Mouse (Mus musculus): ENCODE measurements at regions not wholly inside any gene's neighbourhood (a gene's known extent, or its start where the extent isn't known, plus 50 kb on each side); places are given as distances from the start of the nearest gene placed in this dataset.

DNA sequence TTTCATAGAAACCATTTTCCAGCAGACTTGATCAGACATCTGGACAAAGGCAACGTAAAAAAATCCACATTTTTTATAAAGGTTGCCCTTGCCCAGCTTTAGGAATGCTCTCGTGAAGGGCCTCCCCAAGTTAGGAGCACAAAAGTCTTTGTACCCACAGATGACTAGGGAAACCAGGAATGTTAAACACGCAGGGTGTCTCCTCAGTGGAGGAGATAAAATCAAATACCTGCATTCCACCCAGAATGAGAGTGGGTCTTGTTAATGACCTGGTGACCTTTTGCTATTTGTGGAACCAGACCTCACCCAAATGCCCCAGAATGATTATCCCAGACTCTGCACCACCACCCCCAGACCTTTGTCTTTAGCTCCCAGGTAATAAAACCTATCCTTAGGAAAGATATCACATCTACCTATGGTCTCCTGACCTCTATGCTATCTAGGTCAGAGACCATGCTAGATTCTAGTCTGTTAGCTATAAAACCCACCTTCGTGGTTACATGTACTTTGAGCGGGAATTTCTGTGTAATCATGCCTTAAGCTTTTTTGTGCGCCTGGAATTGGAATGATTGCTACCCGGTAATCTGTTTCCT is 146.6 kb downstream of the Dad1 start:
- no peak for ATAC-seq (replicated peaks; ENCODE audit: insufficient number of reproducible peaks, low FRiP score, low TSS enrichment, poor library complexity, severe bottlenecking)

- ATAC-seq (replicated peaks; ENCODE audit: insufficient number of reproducible peaks, low FRiP score, low TSS enrichment, poor library complexity, severe bottlenecking): no peak
Measured at GRCm38 (mm10) chr14:54104243-54104642, 149.7 kb downstream of the Dad1 start.

DNA sequence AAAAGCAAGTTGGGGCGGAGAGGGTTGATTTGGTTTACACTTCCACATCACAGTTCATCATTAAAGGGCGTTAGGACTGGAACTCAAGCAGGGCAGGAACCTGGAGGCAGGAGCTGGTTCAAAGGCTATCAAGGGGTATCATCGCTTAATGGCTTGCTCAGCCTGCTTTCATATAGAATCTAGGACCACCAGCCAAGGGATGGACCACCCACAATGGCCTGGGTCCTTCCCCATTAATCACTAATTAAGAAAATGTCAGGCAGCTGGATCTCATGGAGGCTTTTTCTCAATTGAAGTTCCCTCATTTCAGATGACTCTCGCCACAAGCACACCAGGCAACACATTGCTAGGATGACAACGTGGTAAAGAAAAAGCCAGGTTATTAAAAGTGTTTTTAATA is 150.4 kb downstream of the Dad1 start:
- ATAC-seq (replicated peaks; ENCODE audit: insufficient number of reproducible peaks, low FRiP score, low TSS enrichment, poor library complexity, severe bottlenecking): no peak

- ATAC-seq (replicated peaks; ENCODE audit: insufficient number of reproducible peaks, low FRiP score, low TSS enrichment, poor library complexity, severe bottlenecking): no peak
Measured at GRCm38 (mm10) chr14:54103115-54103514, 150.8 kb downstream of the Dad1 start.

DNA sequence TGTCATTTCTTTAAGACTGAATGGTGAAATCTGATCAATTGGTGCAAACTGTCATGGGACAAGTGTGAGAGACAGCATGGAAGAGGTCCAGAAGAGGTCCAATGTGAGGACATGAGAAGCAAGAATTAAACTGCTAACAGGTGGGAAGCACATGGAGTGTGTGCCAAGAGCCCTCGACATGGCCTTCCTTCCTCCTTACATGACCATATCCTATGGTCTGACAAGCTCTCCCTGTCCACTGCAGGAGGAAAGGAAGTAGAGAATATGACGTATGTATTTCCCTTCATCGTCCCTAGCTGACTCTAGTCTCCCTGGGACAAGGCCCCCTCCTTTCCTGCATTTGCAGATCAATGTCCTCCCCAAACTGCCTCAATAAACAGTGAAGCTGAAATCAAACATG is 152.1 kb downstream of the Dad1 start:
- ATAC-seq (replicated peaks; ENCODE audit: insufficient number of reproducible peaks, low FRiP score, low TSS enrichment, poor library complexity, severe bottlenecking): no peak

- no peak for ATAC-seq (replicated peaks; ENCODE audit: insufficient number of reproducible peaks, low FRiP score, low TSS enrichment, poor library complexity, severe bottlenecking)
Measured at GRCm38 (mm10) chr14:54099360-54099759, 154.5 kb downstream of the Dad1 start.

DNA sequence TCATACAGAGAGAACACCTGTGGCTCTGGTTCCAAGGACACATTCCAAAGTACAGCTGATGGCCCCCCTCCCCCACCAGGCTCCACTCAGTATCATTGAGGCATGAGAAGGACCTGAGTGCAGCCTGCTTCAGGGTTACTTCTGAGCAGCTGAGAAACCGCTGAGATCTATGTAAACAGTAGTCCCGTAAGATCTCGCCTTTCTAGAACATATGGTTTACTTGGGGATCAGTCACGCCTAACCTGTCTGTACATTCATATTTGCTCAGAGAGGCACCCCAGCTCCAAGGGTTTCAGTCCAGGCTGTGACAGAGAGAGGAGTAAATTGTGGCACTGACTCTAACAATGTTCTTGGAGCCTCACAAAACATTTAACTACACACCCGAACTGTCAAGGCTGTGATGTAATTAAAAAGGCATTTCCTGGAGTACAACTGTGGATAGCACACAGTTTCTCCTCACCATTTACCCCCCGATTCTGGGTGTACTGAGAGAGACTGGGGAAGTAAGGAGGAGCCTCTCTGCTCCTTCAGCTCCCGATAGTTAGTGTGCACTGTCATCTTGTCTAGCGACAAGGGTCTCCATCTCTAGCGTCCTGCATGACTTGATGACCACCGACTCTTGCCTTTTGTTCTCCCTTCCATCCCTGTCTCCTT is 155.7 kb downstream of the Dad1 start:
- ATAC-seq (replicated peaks; ENCODE audit: insufficient number of reproducible peaks, low FRiP score, low TSS enrichment, poor library complexity, severe bottlenecking): no peak

DNA sequence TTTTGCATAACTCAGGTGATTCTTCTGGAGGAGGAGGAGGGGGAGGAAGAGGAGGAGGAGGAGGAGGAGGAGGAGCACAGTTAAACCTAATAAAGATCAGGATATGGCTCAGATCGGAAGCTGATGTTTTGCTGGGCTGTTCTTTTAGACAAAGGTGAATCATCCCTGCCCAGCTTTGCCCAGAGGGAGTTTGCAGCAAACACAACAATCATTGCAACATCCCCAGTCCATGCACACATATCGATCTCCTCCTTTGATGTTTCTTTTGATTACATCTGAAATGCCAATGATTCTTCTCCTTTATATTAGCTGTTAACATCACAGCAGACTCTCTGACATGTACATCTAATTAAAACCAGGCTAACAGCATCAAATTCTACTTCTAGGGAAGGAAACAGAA is 156.9 kb downstream of the Dad1 start:
- no peak for ATAC-seq (replicated peaks; ENCODE audit: insufficient number of reproducible peaks, low FRiP score, low TSS enrichment, poor library complexity, severe bottlenecking)

- no peak for ATAC-seq (replicated peaks; ENCODE audit: insufficient number of reproducible peaks, low FRiP score, low TSS enrichment, poor library complexity, severe bottlenecking)
Measured at GRCm38 (mm10) chr14:54092444-54092843, 161.5 kb downstream of the Dad1 start.

DNA sequence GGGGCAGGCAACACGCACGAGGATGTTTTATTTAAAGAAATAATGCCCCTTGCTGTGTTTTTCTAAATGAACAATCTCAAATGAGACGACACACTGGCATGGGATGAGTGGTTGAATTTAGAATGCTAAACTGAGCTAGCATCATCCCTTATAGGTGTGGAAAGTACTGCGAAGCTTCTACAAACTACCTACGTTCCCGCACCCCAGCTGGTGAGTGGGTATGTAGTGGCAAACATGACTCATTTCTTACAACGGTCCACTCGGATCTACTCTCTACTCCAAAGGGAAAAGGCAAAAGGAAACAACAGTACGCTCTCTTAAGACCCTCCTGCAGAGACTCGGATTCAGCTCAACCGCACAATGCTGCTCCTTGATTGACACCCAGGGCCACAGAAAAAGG is 167.2 kb downstream of the Dad1 start:
- ATAC-seq (replicated peaks; ENCODE audit: insufficient number of reproducible peaks, low FRiP score, low TSS enrichment, poor library complexity, severe bottlenecking): no peak

DNA sequence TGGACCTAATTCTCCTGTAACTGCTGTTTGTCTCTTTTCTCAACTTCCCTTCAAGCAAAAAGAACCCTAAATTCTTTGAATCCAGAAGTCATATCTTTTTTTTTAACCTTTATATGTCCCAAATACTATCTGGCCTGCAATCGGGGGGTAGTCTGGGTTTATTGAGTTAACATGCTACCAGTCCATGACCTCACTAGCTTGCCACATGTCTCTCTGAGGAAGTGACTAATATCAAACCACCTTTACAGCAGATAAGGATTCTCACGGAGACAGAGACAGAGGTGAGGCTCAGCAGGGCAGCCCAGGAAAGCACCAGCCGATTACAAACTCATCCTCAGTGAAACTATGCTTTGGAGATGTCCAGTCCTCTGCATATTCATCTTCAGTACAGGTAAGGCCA is 179.2 kb downstream of the Dad1 start:
- ATAC-seq (replicated peaks; ENCODE audit: insufficient number of reproducible peaks, low FRiP score, low TSS enrichment, poor library complexity, severe bottlenecking): no peak; the same call in 1 of the 2 replicates

DNA sequence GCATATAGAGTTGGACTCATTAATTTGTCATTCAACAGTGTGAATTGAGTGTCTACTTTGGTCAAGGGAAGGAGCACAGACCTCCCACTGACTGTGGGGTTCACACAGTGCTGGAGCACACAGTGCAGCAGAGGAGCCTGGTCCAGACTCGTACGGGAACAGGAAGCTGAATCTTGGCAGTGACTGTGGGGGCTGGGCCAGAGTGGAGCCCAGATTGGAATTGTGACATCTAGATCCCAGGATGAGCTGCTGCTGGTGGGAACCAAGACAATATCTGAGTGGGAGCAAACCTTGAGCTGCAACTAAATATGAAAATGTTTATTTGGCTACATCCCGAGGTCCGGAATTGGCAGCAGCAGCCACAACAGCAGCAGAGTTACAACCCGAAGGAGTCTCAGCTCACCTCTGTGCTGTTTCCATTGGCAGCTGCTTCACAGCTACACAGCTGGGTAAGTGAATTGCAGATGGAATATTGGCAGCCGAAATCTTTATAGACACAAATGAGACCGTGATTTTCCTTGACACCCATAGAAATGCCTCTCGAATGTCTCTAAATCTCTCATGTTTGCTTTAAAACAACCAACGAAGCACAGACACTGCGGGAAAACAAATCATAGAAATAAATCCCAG is 181.5 kb downstream of the Dad1 start:
- ATAC-seq (replicated peaks; ENCODE audit: insufficient number of reproducible peaks, low FRiP score, low TSS enrichment, poor library complexity, severe bottlenecking): no peak

GRCm38 (mm10) chr14:54070240-54070639 is 183.7 kb downstream of the Dad1 start:
- ATAC-seq (replicated peaks; ENCODE audit: insufficient number of reproducible peaks, low FRiP score, low TSS enrichment, poor library complexity, severe bottlenecking): no peak

DNA sequence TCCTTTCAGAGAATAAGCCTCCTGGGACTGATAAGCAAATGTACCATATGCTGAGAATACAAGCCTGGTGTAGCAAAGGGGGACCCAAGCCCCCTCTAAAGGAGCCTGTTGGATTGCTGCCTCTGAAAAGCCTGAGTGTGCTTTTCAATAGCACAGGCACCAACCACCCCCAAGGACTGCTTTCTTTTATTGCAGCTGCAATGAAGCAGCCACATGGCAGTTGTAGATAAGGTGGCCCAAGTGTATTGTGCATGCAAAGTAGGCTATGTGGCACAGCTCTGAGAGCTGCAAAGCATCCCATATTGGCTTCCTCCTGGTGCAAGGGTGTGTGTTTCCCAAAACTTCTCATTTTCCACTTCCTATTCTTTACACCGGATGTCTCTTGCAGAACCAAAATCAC is 185.2 kb downstream of the Dad1 start:
- no peak for ATAC-seq (replicated peaks; ENCODE audit: insufficient number of reproducible peaks, low FRiP score, low TSS enrichment, poor library complexity, severe bottlenecking)

GRCm38 (mm10) chr14:54065466-54065865 is 188.4 kb downstream of the Dad1 start:
- no peak for ATAC-seq (replicated peaks; ENCODE audit: insufficient number of reproducible peaks, low FRiP score, low TSS enrichment, poor library complexity, severe bottlenecking)

GRCm38 (mm10) chr14:54064541-54065402 is 189.1 kb downstream of the Dad1 start:
- no peak for ATAC-seq (replicated peaks; ENCODE audit: insufficient number of reproducible peaks, low FRiP score, low TSS enrichment, poor library complexity, severe bottlenecking)

- no peak for ATAC-seq (replicated peaks; ENCODE audit: insufficient number of reproducible peaks, low FRiP score, low TSS enrichment, poor library complexity, severe bottlenecking)
Measured at GRCm38 (mm10) chr14:54061570-54061969, 192.3 kb downstream of the Dad1 start.

DNA sequence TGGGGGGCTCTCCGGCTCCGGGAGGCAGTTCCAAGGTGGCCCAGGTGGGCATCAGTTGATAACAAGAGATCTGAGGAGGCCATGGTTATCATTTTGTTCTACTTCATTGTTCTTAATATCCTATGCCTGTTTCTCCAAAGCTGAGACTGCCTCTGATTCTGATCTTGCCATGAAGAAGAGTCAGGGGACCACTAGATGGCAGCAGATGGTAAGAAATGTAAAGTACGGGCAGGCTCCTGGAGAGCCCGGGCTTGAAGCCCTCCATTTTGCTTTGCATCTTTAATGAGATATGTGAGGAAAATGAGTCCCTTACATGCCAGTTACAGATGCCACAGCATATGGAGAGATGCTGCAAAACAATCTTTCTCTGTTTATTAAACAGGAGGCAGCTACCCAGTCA is 194.1 kb downstream of the Dad1 start:
- ATAC-seq (replicated peaks; ENCODE audit: insufficient number of reproducible peaks, low FRiP score, low TSS enrichment, poor library complexity, severe bottlenecking): peak; percentile 59; the same call in 1 of the 2 replicates

GRCm38 (mm10) chr14:54059096-54059495 is 194.8 kb downstream of the Dad1 start:
- no peak for ATAC-seq (replicated peaks; ENCODE audit: insufficient number of reproducible peaks, low FRiP score, low TSS enrichment, poor library complexity, severe bottlenecking)

Data from monocyte, adult 5-6 weeks (primary cell).